Mouse (Mus musculus): ENCODE measurements around the gene Adamts17. TPM values are rescaled to one million over a fixed set of nuclear protein-coding genes. Genes with fewer than 3 reads are reported as not detected.

The Adamts17 gene
- polyA plus RNA-seq, 1 experiment, result 1.5 TPM

DNA sequence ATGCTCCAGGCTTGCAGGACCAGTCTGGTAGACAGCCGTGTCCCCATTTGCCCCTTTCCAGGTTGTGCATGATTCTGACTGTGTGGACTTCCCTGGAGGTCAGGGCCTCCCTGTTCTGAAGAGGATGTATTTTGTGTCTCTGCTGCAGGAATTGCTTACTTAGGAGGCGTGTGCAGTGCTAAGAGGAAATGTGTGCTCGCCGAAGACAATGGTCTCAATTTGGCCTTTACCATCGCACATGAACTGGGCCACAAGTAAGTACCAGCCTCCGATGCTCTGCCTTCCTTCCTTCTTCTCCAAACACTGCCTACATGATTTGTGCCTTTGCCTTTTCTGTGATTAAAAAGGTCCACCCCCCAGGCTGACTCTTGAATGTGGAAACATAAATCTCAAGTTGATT, 129.1 kb downstream of the Adamts17 start:
- H3K36me3 ChIP-seq (ENCODE audit: control insufficient read depth, insufficient read depth, low read length), result no peaks in the 10 kb centered on the region
- H3K4me1 ChIP-seq (ENCODE audit: control insufficient read depth, insufficient read depth, insufficient read length, low read length), result no peaks in the 10 kb centered on the region
- no peaks in the 10 kb centered on the region for H3K27me3 ChIP-seq (ENCODE audit: control insufficient read depth, insufficient read depth, low read length)
- H3K27ac ChIP-seq (ENCODE audit: insufficient read depth, low read depth, low read length), result no peak overlapping the region
- 67% methylated on average over 6 of the region's 6 CpGs for WGBS
- no peak overlapping the region for H3K4me3 ChIP-seq (ENCODE audit: low read depth, low read length)
- TF ChIP-seq POLR2A (IDR thresholded peaks at IDR 0.05; ENCODE audit: low read depth, low read length) (no peak), CTCF (IDR thresholded peaks at IDR 0.05; ENCODE audit: extremely low read depth, insufficient read length, insufficient replicate concordance, low read depth, low read length) (no peak)

DNA sequence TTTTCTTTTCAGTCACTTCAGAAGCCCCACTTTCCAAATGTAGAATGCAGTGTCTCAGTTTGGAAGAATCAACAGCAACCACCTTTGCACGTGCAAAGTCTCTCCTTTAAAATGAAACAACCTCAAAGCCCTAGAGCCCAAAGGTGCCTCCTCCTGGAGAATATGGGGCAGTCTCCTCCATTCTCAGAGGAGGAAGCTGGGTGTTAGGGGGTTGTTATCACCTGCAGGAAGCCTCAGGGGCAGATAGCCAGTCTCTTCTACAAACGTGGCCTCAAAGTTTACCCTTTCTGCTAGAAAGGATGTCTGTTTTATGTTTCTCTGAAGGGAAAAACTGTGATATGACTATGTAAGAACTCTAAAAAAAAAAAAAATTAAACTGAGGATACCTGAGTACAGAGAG, 129.7 kb downstream of the Adamts17 start:
- no peaks in the 10 kb centered on the region for H3K4me1 ChIP-seq (ENCODE audit: control insufficient read depth, insufficient read depth, insufficient read length, low read length)
- no peak overlapping the region for H3K4me3 ChIP-seq (ENCODE audit: low read depth, low read length)
- 37% methylated on average over 2 of the region's 2 CpGs for WGBS
- H3K27ac ChIP-seq (ENCODE audit: insufficient read depth, low read depth, low read length), result no peak overlapping the region
- TF ChIP-seq POLR2A (IDR thresholded peaks at IDR 0.05; ENCODE audit: low read depth, low read length) (no peak), CTCF (IDR thresholded peaks at IDR 0.05; ENCODE audit: extremely low read depth, insufficient read length, insufficient replicate concordance, low read depth, low read length) (no peak)
- no peaks in the 10 kb centered on the region for H3K27me3 ChIP-seq (ENCODE audit: control insufficient read depth, insufficient read depth, low read length)
- H3K36me3 ChIP-seq (ENCODE audit: control insufficient read depth, insufficient read depth, low read length), result no peaks in the 10 kb centered on the region

DNA sequence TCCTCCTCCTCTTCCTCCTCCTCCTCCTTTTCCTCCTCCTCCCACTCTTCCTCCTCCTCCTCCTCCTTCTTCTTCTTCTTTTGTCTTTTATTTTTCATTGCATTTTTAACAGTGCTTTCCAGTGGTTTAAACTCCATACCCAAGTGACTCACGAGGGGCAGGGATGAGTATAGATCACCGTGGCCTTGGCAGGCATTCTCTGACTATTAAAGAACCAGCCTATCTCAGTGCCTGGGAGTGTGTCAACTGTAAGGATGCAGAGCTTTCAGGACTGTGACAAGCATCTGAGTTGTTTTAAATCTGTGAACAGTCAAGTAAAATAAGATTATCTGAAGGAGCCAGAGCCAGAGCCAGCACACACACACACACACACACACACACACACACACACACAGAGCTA, 130.7 kb downstream of the Adamts17 start:
- WGBS, result 53% methylated on average over 2 of the region's 2 CpGs

DNA sequence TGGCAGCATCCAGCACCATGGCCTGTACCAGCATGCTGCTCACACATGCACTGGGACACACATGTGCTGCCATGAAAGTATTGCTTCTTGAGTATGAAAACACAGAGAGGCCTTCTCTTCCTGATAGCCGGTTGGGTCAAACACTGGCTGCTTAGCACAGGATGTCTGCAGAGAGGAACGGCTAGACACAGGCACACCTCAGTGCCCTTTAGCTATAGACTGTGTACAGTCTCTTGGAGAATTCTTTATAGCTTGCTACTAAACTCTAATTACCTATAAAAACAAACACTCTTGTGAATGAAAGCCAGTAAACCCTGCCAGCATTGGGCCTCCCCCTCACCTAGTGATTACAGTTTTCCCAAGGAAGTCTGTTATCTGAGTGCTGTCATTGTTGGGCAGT, 131.4 kb downstream of the Adamts17 start:
- no peaks in the 10 kb centered on the region for H3K4me1 ChIP-seq (ENCODE audit: control insufficient read depth, insufficient read depth, insufficient read length, low read length)
- no peak overlapping the region for H3K27ac ChIP-seq (ENCODE audit: insufficient read depth, low read depth, low read length)
- no peaks in the 10 kb centered on the region for H3K27me3 ChIP-seq (ENCODE audit: control insufficient read depth, insufficient read depth, low read length)
- 19% methylated on average over 2 of the region's 2 CpGs for WGBS
- no peak for TF ChIP-seq POLR2A (IDR thresholded peaks at IDR 0.05; ENCODE audit: low read depth, low read length)
- TF ChIP-seq CTCF (IDR thresholded peaks at IDR 0.05; ENCODE audit: extremely low read depth, insufficient read length, insufficient replicate concordance, low read depth, low read length), result no peak
- H3K4me3 ChIP-seq (ENCODE audit: low read depth, low read length), result no peak overlapping the region
- H3K36me3 ChIP-seq (ENCODE audit: control insufficient read depth, insufficient read depth, low read length), result no peaks in the 10 kb centered on the region

More for the DNA sequence above, 130.7 kb downstream of the Adamts17 start:
- Histone ChIP-seq H3K27ac (ENCODE audit: insufficient read depth, low read depth, low read length) (no peak overlapping the region), H3K4me1 (ENCODE audit: control insufficient read depth, insufficient read depth, insufficient read length, low read length) (no peaks in the 10 kb centered on the region), H3K4me3 (ENCODE audit: low read depth, low read length) (no peak overlapping the region), H3K36me3 (ENCODE audit: control insufficient read depth, insufficient read depth, low read length) (no peaks in the 10 kb centered on the region), H3K27me3 (ENCODE audit: control insufficient read depth, insufficient read depth, low read length) (no peaks in the 10 kb centered on the region)
- TF ChIP-seq CTCF (IDR thresholded peaks at IDR 0.05; ENCODE audit: extremely low read depth, insufficient read length, insufficient replicate concordance, low read depth, low read length) (no peak), POLR2A (IDR thresholded peaks at IDR 0.05; ENCODE audit: low read depth, low read length) (no peak)

DNA sequence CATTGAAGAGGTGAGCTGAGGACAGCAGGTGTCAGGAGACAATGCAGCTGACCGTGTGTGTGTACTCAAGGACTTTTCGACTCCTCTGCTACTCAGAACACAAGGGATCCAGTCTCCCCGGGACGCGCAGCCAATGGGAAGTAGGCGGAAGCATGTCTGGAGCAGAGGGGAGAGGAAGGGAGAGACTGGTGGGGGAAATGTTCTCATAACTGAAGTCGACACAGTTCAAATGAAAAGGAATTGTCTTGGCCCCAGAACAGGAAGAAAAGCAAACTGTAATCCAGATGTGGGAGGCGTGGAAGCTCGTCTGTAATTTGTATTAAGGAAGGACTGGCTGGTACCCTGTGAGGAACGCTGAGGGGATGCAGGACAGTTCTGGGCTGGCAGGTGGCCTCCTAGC, 135.3 kb downstream of the Adamts17 start:
- Histone ChIP-seq H3K4me1 (ENCODE audit: control insufficient read depth, insufficient read depth, insufficient read length, low read length) (no peaks in the 10 kb centered on the region), H3K4me3 (ENCODE audit: low read depth, low read length) (no peak overlapping the region), H3K36me3 (ENCODE audit: control insufficient read depth, insufficient read depth, low read length) (no peaks in the 10 kb centered on the region), H3K27me3 (ENCODE audit: control insufficient read depth, insufficient read depth, low read length) (no peaks in the 10 kb centered on the region), H3K27ac (ENCODE audit: insufficient read depth, low read depth, low read length) (no peak overlapping the region)
- WGBS, result 58% methylated on average over 10 of the region's 10 CpGs
- TF ChIP-seq CTCF (IDR thresholded peaks at IDR 0.05; ENCODE audit: extremely low read depth, insufficient read length, insufficient replicate concordance, low read depth, low read length) (no peak), POLR2A (IDR thresholded peaks at IDR 0.05; ENCODE audit: low read depth, low read length) (no peak)

DNA sequence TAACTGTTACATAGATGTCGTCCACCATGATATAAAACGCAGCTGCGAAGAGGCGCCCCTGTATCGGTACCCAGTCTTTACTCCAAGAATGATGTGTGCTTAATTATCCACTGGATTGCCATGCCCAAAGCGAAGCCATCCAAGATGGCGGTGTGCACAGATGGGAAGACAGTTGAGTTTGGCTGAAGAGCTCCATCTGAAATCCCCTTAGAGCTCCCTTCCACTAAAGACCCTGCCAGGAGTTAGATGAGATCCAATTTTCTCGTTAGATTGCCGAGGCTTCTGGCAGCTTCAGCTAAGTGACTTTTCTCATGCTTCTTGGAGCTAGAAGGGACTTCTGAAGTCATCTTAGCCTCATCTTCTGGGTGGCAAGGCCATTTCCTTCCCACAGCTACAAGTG, 136.8 kb downstream of the Adamts17 start:
- no peaks in the 10 kb centered on the region for H3K36me3 ChIP-seq (ENCODE audit: control insufficient read depth, insufficient read depth, low read length)
- no peak overlapping the region for H3K4me3 ChIP-seq (ENCODE audit: low read depth, low read length)
- no peaks in the 10 kb centered on the region for H3K27me3 ChIP-seq (ENCODE audit: control insufficient read depth, insufficient read depth, low read length)
- H3K27ac ChIP-seq (ENCODE audit: insufficient read depth, low read depth, low read length), result no peak overlapping the region
- H3K4me1 ChIP-seq (ENCODE audit: control insufficient read depth, insufficient read depth, insufficient read length, low read length), result no peaks in the 10 kb centered on the region
- TF ChIP-seq CTCF (IDR thresholded peaks at IDR 0.05; ENCODE audit: extremely low read depth, insufficient read length, insufficient replicate concordance, low read depth, low read length), result no peak
- no peak for TF ChIP-seq POLR2A (IDR thresholded peaks at IDR 0.05; ENCODE audit: low read depth, low read length)
- 87% methylated on average over 9 of the region's 9 CpGs for WGBS

DNA sequence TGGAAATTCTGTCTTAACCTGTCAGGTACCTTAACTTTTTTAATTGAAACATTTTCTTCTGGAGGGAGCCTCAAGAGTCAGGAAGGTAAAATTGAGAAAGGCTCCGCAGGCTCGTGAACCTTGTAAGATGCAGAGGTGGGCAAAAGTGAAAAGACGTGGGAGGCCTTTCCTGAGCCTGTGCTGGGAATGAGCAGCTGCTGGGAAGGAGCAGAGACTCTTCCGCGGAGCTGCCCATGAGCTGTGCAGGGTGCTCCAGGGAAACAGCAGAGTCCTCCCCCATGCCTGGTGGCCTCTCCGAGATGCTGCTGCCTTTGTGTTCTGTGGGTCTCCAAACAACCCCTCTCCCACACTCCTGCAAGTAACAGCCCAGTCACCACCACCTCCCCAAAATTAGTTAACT, 142.1 kb downstream of the Adamts17 start:
- 87% methylated on average over 6 of the region's 6 CpGs for WGBS
- no peaks in the 10 kb centered on the region for H3K27me3 ChIP-seq (ENCODE audit: control insufficient read depth, insufficient read depth, low read length)
- H3K36me3 ChIP-seq (ENCODE audit: control insufficient read depth, insufficient read depth, low read length), result no peaks in the 10 kb centered on the region
- H3K4me3 ChIP-seq (ENCODE audit: low read depth, low read length), result no peak overlapping the region
- no peak overlapping the region for H3K27ac ChIP-seq (ENCODE audit: insufficient read depth, low read depth, low read length)
- TF ChIP-seq POLR2A (IDR thresholded peaks at IDR 0.05; ENCODE audit: low read depth, low read length), result no peak
- TF ChIP-seq CTCF (IDR thresholded peaks at IDR 0.05; ENCODE audit: extremely low read depth, insufficient read length, insufficient replicate concordance, low read depth, low read length), result no peak
- H3K4me1 ChIP-seq (ENCODE audit: control insufficient read depth, insufficient read depth, insufficient read length, low read length), result no peaks in the 10 kb centered on the region

DNA sequence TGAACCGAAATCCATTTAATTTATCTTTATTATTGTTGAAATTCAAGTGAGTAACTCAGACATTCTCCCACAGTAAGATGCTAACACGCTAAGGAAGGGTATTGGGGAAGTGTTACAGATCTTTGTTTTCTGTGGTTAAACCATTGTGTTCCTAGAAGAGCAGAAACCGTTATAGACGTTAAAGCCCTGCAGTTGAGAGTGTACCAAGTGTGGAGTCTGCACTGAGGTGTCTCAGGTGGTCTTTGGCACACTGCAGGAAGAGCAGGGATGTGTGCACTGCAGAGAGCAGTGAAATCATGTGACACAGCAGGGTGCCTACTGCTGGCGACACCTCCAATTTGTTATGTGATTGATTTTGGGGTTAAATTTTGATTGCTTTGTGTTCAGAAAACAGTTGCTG, 142.5 kb downstream of the Adamts17 start:
- Histone ChIP-seq H3K36me3 (ENCODE audit: control insufficient read depth, insufficient read depth, low read length) (no peaks in the 10 kb centered on the region), H3K4me1 (ENCODE audit: control insufficient read depth, insufficient read depth, insufficient read length, low read length) (no peaks in the 10 kb centered on the region), H3K27ac (ENCODE audit: insufficient read depth, low read depth, low read length) (no peak overlapping the region), H3K4me3 (ENCODE audit: low read depth, low read length) (no peak overlapping the region), H3K27me3 (ENCODE audit: control insufficient read depth, insufficient read depth, low read length) (no peaks in the 10 kb centered on the region)
- TF ChIP-seq POLR2A (IDR thresholded peaks at IDR 0.05; ENCODE audit: low read depth, low read length) (no peak), CTCF (IDR thresholded peaks at IDR 0.05; ENCODE audit: extremely low read depth, insufficient read length, insufficient replicate concordance, low read depth, low read length) (no peak)
- WGBS, result 77% methylated on average over 5 of the region's 5 CpGs
